8 mouse cellular contexts compared by ENCODE assay signal in genomic region chr16:49799597-49800561, GRCm38 (mm10). TPM values are rescaled to one million over a fixed set of nuclear protein-coding genes. Genes with fewer than 3 reads are reported as not detected.
DNase-seq lines count a peak whose midpoint lies in the region; ATAC-seq lines count a peak whose summit lies in the region.

Cd47 (plus strand) TSS chr16:49800533.

- H3K27me3 ChIP-seq in forebrain, embryonic 14.5 days (replicated peaks; ENCODE audit: control insufficient read depth, insufficient read depth, low read length), result no peaks in the 10 kb centered on the region

- H3K4me1 ChIP-seq in forebrain, embryonic 14.5 days (ENCODE audit: control insufficient read depth, insufficient read depth, low read length), result peaks cover 15% of the 10 kb centered on the region

- no peak within 1 kb of the TSS for H3K27ac ChIP-seq in forebrain, embryonic 14.5 days (ENCODE audit: low read depth, low read length)

- no peak for ATAC-seq in forebrain, embryonic 14.5 days

- no peaks in the 10 kb centered on the region for H3K36me3 ChIP-seq in forebrain, embryonic 14.5 days (ENCODE audit: control insufficient read depth, insufficient read depth, low read length)

- H3K4me3 ChIP-seq in forebrain, embryonic 14.5 days (ENCODE audit: low read depth, low read length), result no peak within 1 kb of the TSS

- WGBS in forebrain, embryonic 14.5 days, result 88% methylated on average over 10 of the region's 10 CpGs

- H3K9ac ChIP-seq in forebrain, embryonic 14.5 days (ENCODE audit: low read length), result no peak within 1 kb of the TSS

- no peaks in the 10 kb centered on the region for H3K9me3 ChIP-seq in forebrain, embryonic 14.5 days (replicated peaks; ENCODE audit: control insufficient read depth, low read length)

- H3K4me2 ChIP-seq in forebrain, embryonic 14.5 days (ENCODE audit: low read length), result no peak within 1 kb of the TSS

- no peak for DNase-seq in left cerebral cortex, adult 18-20 months (ENCODE audit: low spot score in 2 of 2)
- DNase-seq in left cerebral cortex, adult 11 months (ENCODE audit: low spot score), result no peak
- DNase-seq in forebrain, embryonic 14.5 days (ENCODE audit: low spot score), result no peak
- DNase-seq in heart, postnatal 4 days, result peak; percentile 5
- no peak for DNase-seq in layer of hippocampus, postnatal 10 days (ENCODE audit: low spot score in 2 of 2)
- DNase-seq in lung, postnatal 25 days (ENCODE audit: low spot score), result peak; percentile 36
- DNase-seq in spleen, postnatal 4 days (ENCODE audit: low spot score in 2 of 2), result peak; percentile 75 to 82
- DNase-seq in urinary bladder, postnatal 4 days (ENCODE audit: low spot score in 2 of 2), result no peak

RNA-seq across cellular contexts. Expression of gene Cd47, which starts in this region (rescaled TPM):
- total RNA-seq in left cerebral cortex, adult 18-20 months (2021), result 100 to 1,000 TPM; 215 to 235 TPM
- polyA plus RNA-seq in forebrain, embryonic 14.5 days (2014; fragmentation: Nextera tagmentation; extraction: Ambion mirVana), result 97.9 and 120 TPM in 2 replicates
- total RNA-seq in heart, postnatal 4 days (2021), result 10 to 100 TPM; 57.3 to 58.4 TPM
- 100 to 1,000 TPM; 214 to 228 TPM for total RNA-seq in layer of hippocampus, postnatal 10 days (2021)

Comparison
In these comparisons a context has a peak if more than half of its experiments do, and no peak if none do; other contexts are left out.
1. DNase-seq: peak in heart, postnatal 4 days (single experiment), lung, postnatal 25 days (single experiment) and spleen, postnatal 4 days (2 of 2); none in left cerebral cortex, adult 18-20 months (0 of 2), left cerebral cortex, adult 11 months (single experiment), forebrain, embryonic 14.5 days (single experiment), layer of hippocampus, postnatal 10 days (0 of 2) and urinary bladder, postnatal 4 days (0 of 2).